Mouse (Mus musculus): ENCODE results near the gene Kri1. TPM values are rescaled to one million over a fixed set of nuclear protein-coding genes. Genes with fewer than 3 reads are reported as not detected.

Gene Kri1
- polyA plus RNA-seq, 1 experiment from 2014 or later: 16.3 TPM

DNA sequence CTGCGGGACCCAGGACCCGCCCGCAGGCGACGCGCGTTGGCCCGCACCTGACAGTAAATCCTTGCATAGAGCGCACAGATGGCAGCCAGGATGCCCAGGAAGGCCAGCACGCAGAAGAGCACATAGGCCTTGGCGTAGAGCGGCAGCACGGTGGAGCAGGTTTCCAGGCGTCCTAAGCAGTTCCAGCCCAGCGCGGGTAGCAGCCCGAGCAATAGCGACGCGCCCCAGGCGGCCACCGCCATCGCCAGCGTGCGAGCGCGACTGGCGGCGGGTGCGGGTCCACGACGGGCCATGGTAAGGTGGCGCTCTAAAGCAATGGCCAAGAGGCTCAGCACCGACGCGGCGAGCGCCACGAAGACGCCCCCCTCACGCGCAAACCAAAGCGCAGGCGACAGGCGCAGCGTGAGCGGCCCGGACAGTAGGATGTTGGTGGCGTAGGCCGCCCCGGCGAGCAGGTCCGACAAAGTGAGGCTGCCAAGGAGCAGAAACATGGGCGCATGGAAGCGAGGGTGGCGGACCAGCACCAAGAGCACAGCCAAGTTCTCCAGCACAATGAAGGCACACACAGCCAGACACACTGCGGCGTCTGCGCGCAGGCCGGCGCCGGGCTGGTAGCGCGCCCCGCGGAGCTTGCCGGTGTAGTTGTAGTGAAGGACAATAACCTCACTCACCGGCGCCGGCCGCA is 43.2 kb downstream of the Kri1 start:
- H3K27me3 ChIP-seq (ENCODE audit: control insufficient read depth, insufficient read depth, low read length): peaks cover 65% of the 10 kb centered on the region
- DNase-seq (ENCODE audit: low spot score, missing footprints): peak; percentile 93
- H3K36me3 ChIP-seq (ENCODE audit: control insufficient read depth, insufficient read depth, low read length): no peaks in the 10 kb centered on the region
- peak overlapping the region; percentile 31 for H3K4me3 ChIP-seq (ENCODE audit: low read depth, low read length)
- H3K27ac ChIP-seq (ENCODE audit: low read depth, low read length): no peak overlapping the region
- H3K9ac ChIP-seq (ENCODE audit: low read length): peak overlapping the region; percentile 21; the same call in 1 of the 2 replicates
- peak; percentile 30; the same call in 1 of the 2 replicates for ATAC-seq (ENCODE audit: low FRiP score)
- WGBS: 1% methylated on average over 72 of the region's 72 CpGs
- peaks cover 7% of the 10 kb centered on the region; the same call in 1 of the 2 replicates for H3K4me1 ChIP-seq (ENCODE audit: control insufficient read depth, insufficient read depth, low read length)
- H3K9me3 ChIP-seq (ENCODE audit: control insufficient read depth, low read length): no peaks in the 10 kb centered on the region; the same call in 1 of the 2 replicates
- peak overlapping the region; percentile 51 for H3K4me2 ChIP-seq

DNA sequence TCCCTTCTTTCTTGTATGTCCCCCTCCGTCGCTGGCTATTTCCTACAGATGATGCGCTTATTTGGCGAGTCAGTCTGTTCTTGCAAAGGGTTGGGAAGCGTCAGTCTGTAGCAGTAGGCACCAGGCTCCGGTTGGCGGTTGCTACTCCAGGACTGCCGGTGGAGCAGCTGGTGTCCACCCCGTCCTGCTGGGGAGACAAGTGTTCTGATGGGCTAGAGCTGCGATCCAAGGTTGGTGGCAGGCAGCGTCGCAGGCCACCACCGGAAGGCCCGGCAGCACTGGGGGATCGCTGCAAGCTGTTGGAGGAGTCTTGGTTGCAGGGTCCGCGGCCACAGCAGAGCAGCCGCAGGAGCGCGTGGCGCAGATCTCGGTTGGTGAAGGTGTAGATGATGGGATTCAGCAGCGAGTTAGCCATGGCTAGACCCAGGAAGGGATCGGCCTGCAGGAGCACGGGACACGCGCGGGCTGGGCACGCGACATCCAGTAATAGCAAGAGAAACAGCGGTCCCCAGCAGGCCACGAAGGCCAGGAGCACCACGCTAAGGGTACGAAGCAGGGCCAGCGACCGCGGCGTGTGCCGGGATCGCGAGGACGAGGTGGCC is 43.8 kb downstream of the Kri1 start:
- Histone ChIP-seq H3K9me3 (ENCODE audit: control insufficient read depth, low read length) (no peaks in the 10 kb centered on the region; the same call in 1 of the 2 replicates), H3K4me3 (ENCODE audit: low read depth, low read length) (peak overlapping the region; percentile 31), H3K27me3 (ENCODE audit: control insufficient read depth, insufficient read depth, low read length) (peaks cover 59% of the 10 kb centered on the region), H3K4me2 (peak overlapping the region; percentile 51), H3K27ac (ENCODE audit: low read depth, low read length) (no peak overlapping the region), H3K4me1 (ENCODE audit: control insufficient read depth, insufficient read depth, low read length) (peaks cover 7% of the 10 kb centered on the region; the same call in 1 of the 2 replicates), H3K9ac (ENCODE audit: low read length) (no peak overlapping the region; the same call in 1 of the 2 replicates), H3K36me3 (ENCODE audit: control insufficient read depth, insufficient read depth, low read length) (no peaks in the 10 kb centered on the region)
- WGBS: 3% methylated on average over 42 of the region's 42 CpGs
- peak; percentile 94 for DNase-seq (ENCODE audit: low spot score, missing footprints)
- ATAC-seq (ENCODE audit: low FRiP score): no peak

DNA sequence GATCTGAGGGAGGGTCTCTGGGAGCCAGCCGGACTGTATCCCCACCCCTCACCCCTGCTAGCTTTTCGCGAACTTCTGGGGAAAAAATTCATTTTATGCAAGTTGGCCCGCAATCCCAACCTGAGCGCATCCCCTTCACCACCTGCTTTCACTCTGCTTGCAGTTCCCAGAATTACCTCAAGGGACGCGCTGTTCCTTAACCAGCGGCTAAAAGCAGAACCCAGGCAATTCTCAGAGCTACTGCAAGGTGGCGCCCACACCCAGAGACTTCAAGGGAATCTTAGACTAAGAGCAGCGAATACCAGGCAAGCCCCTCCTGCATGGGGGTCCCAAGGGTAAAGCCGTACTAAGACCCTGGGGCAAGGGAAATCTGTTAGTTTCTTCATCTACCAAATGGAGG is 46.4 kb downstream of the Kri1 start:
- peak; percentile 99 for DNase-seq (ENCODE audit: low spot score, missing footprints)
- Histone ChIP-seq H3K4me3 (ENCODE audit: low read depth, low read length) (no peak overlapping the region), H3K9me3 (ENCODE audit: control insufficient read depth, low read length) (no peaks in the 10 kb centered on the region; the same call in 1 of the 2 replicates), H3K4me2 (no peak overlapping the region), H3K27me3 (ENCODE audit: control insufficient read depth, insufficient read depth, low read length) (peaks cover 39% of the 10 kb centered on the region), H3K9ac (ENCODE audit: low read length) (no peak overlapping the region), H3K36me3 (ENCODE audit: control insufficient read depth, insufficient read depth, low read length) (no peaks in the 10 kb centered on the region), H3K4me1 (ENCODE audit: control insufficient read depth, insufficient read depth, low read length) (peaks cover 15% of the 10 kb centered on the region), H3K27ac (ENCODE audit: low read depth, low read length) (no peak overlapping the region)
- 3% methylated on average over 11 of the region's 11 CpGs for WGBS
- ATAC-seq (ENCODE audit: low FRiP score): no peak

DNA sequence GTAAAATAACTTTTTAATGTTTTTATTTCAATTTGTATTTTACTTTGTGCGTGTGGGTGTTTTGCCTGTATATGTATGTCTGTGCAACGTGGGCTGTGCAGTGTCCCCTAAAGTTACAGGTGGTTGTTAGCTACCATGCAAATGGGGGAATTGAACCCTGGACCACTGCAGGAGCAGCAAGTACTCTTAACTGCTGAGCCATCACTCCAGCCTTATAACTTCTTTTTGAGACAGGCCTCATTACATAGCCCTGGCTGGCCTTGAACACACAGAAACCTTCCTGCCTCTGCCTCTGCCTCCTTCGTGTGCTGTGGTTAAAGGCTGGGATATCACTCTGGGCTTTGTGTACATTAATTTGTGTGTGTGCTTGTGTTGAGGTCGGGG is 48.3 kb downstream of the Kri1 start:
- Histone ChIP-seq H3K9me3 (ENCODE audit: control insufficient read depth, low read length) (no peaks in the 10 kb centered on the region; the same call in 1 of the 2 replicates), H3K4me3 (ENCODE audit: low read depth, low read length) (peak overlapping the region; percentile 91), H3K9ac (ENCODE audit: low read length) (peak overlapping the region; percentile 98), H3K27me3 (ENCODE audit: control insufficient read depth, insufficient read depth, low read length) (peaks cover 20% of the 10 kb centered on the region), H3K27ac (ENCODE audit: low read depth, low read length) (no peak overlapping the region), H3K4me2 (peak overlapping the region; percentile 80), H3K4me1 (ENCODE audit: control insufficient read depth, insufficient read depth, low read length) (peaks cover 9% of the 10 kb centered on the region), H3K36me3 (ENCODE audit: control insufficient read depth, insufficient read depth, low read length) (no peaks in the 10 kb centered on the region; the same call in 1 of the 2 replicates)
- WGBS: 48% methylated on average over 4 of the region's 4 CpGs
- no peak; the same call in 1 of the 2 replicates for ATAC-seq (ENCODE audit: low FRiP score)
- DNase-seq (ENCODE audit: low spot score, missing footprints): no peak

DNA sequence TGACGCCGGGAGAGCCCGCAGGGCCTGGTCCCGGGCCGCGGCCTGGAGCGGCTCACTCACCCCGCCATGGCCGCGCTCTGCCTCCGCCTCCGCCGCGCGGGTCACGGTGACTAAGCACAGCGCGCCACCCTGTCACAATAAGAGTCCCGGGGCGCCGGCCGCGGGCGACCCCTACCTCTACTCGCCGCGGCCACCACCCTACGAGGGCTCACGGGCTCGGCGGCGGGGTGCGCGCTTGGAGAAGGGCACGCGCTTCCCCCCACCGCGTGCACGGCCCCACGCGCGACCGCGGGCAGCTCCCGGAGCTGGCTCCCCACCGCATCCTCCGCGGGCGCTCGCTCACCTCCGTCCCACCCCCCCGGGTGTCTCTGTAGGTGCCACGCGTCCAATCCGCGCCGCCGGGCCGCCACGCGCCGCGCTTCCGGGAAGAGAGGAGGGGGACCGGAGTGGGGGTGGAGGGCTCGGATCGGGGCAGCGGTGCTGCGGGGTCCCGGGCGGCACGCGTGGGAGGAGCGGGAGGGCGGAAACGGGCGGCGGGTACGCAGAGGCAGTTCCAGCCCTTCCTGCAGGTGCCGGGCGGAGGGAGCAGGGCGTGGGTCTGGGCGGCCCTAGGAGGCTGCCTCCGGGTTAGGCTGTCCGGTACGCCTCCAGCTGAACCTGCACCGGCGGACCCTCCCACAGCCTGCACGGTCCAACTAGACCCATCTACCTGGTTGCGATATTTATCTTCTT is 48.9 kb downstream of the Kri1 start, which contains the start of gene Keap1:
Gene Keap1, minus strand, starts transcription at position 629 of the 732 bp plus-strand sequence.
- peak within 1 kb of the TSS; percentile 98 for H3K9ac ChIP-seq (ENCODE audit: low read length)
- H3K9me3 ChIP-seq (ENCODE audit: control insufficient read depth, low read length): no peaks in the 10 kb centered on the region; the same call in 1 of the 2 replicates
- peak; percentile 99 for DNase-seq (ENCODE audit: low spot score, missing footprints)
- no peaks in the 10 kb centered on the region; the same call in 1 of the 2 replicates for H3K36me3 ChIP-seq (ENCODE audit: control insufficient read depth, insufficient read depth, low read length)
- peaks cover 9% of the 10 kb centered on the region for H3K4me1 ChIP-seq (ENCODE audit: control insufficient read depth, insufficient read depth, low read length)
- WGBS: under 1% methylated on average over 70 of the region's 90 CpGs
- peak within 1 kb of the TSS; percentile 80 for H3K4me2 ChIP-seq
- peak within 1 kb of the TSS; percentile 67 for H3K27ac ChIP-seq (ENCODE audit: low read depth, low read length)
- peaks cover 14% of the 10 kb centered on the region for H3K27me3 ChIP-seq (ENCODE audit: control insufficient read depth, insufficient read depth, low read length)
- peak; percentile 88 for ATAC-seq (ENCODE audit: low FRiP score)
- H3K4me3 ChIP-seq (ENCODE audit: low read depth, low read length): peak within 1 kb of the TSS; percentile 91

DNA sequence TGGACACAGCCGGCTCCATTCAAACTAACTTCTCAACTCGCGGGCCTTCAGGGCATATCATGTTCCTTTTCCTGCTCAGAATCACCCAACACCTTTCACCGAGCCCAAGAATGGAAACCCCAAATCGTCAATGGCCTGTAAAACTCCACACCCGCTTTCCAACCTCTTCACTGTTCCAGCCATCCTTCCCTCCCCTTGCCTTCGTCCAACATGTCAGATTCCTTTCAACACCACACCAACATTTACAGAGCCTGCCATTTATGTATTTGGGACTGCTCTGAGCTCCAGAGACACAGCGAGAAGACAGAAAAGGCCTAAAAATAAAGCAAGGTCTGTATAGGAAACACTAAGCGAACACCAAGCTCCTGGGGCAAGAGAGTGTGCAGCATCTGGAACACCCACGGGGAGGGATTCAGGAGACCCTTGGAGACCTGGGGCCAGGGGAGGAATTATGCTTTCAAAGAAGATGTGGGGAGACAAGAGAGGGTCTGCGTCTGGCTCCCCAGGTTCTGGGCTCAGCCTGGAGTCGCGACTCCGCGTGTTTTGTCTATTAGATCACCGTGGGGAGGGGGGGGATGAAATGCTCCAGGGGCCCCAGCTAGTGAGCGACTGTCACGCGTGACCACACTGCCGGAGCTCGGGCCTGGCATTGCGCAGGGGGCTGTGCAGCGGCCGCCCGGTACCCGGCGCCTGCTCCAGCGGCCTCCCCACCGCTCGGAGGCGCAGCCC is 49.6 kb downstream of the Kri1 start:
- Histone ChIP-seq H3K4me2 (peak overlapping the region; percentile 80), H3K4me3 (ENCODE audit: low read depth, low read length) (peak overlapping the region; percentile 91), H3K9me3 (ENCODE audit: control insufficient read depth, low read length) (no peaks in the 10 kb centered on the region; the same call in 1 of the 2 replicates), H3K27me3 (ENCODE audit: control insufficient read depth, insufficient read depth, low read length) (peaks cover 7% of the 10 kb centered on the region), H3K36me3 (ENCODE audit: control insufficient read depth, insufficient read depth, low read length) (no peaks in the 10 kb centered on the region; the same call in 1 of the 2 replicates), H3K9ac (ENCODE audit: low read length) (peak overlapping the region; percentile 98), H3K4me1 (ENCODE audit: control insufficient read depth, insufficient read depth, low read length) (peaks cover 9% of the 10 kb centered on the region), H3K27ac (ENCODE audit: low read depth, low read length) (peak overlapping the region; percentile 67)
- ATAC-seq (ENCODE audit: low FRiP score) (peak; percentile 20), DNase-seq (ENCODE audit: low spot score, missing footprints) (peak; percentile 93)
- 3% methylated on average over 31 of the region's 31 CpGs for WGBS

DNA sequence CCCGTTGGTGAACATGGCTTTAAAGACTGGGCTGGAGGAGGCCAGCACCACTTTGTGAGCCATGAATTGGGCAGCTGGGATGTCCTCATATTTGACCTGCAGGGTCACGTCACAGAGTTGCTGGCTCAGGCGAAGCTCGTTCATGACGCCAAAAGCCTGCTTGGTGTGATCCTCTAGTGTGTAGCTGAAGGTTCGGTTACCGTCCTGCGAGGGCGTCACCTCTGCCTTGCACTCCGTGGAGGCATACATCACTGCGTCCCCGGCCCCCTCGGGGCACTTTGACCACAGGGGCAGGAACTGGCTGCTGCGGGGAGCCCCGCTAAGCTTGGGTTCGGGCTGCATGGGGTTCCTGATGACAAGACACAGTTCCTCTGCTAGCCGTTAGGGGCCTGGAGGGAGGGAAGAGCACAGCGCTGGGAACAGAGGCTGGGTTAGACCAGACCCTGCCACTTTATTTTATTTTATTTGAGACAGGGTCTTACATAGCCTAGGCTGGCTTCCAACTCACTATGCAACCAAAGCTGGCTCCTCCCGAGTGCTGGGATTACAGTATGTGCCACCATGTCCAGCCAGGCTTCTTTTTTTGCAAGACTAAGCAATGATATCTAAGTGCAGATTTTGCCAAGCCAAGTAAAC is 50.3 kb downstream of the Kri1 start:
- ATAC-seq (ENCODE audit: low FRiP score): peak; percentile 39; the same call in 1 of the 2 replicates
- no peak overlapping the region for H3K27ac ChIP-seq (ENCODE audit: low read depth, low read length)
- H3K9me3 ChIP-seq (ENCODE audit: control insufficient read depth, low read length): no peaks in the 10 kb centered on the region
- peaks cover 9% of the 10 kb centered on the region for H3K4me1 ChIP-seq (ENCODE audit: control insufficient read depth, insufficient read depth, low read length)
- peak overlapping the region; percentile 91 for H3K4me3 ChIP-seq (ENCODE audit: low read depth, low read length)
- H3K36me3 ChIP-seq (ENCODE audit: control insufficient read depth, insufficient read depth, low read length): no peaks in the 10 kb centered on the region; the same call in 1 of the 2 replicates
- H3K9ac ChIP-seq (ENCODE audit: low read length): peak overlapping the region; percentile 98
- DNase-seq (ENCODE audit: low spot score, missing footprints): no peak
- WGBS: 19% methylated on average over 19 of the region's 19 CpGs
- peak overlapping the region; percentile 80 for H3K4me2 ChIP-seq
- no peaks in the 10 kb centered on the region; the same call in 1 of the 2 replicates for H3K27me3 ChIP-seq (ENCODE audit: control insufficient read depth, insufficient read depth, low read length)

DNA sequence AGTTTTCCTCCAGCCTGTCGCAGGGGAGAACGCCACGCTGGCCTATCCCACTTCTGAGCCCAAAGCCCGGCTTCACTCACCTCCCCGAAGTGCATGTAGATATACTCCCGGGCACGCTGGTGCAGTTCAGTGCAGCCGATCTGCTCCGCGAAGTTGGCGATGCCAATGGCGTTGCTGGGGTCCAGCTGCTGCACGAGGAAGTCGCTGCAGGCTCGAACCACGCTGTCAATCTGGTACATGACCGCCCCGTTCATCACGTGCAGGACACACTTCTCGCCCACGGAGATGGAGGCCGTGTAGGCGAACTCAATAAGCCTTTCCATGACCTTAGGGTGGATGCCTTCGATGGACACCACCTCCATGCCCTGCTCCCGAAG is 50.8 kb downstream of the Kri1 start:
- Histone ChIP-seq H3K4me1 (ENCODE audit: control insufficient read depth, insufficient read depth, low read length) (peaks cover 9% of the 10 kb centered on the region), H3K9me3 (ENCODE audit: control insufficient read depth, low read length) (no peaks in the 10 kb centered on the region), H3K4me3 (ENCODE audit: low read depth, low read length) (peak overlapping the region; percentile 91; the same call in 1 of the 2 replicates), H3K4me2 (peak overlapping the region; percentile 80), H3K36me3 (ENCODE audit: control insufficient read depth, insufficient read depth, low read length) (no peaks in the 10 kb centered on the region; the same call in 1 of the 2 replicates), H3K27me3 (ENCODE audit: control insufficient read depth, insufficient read depth, low read length) (no peaks in the 10 kb centered on the region; the same call in 1 of the 2 replicates), H3K9ac (ENCODE audit: low read length) (peak overlapping the region; percentile 98; the same call in 1 of the 2 replicates), H3K27ac (ENCODE audit: low read depth, low read length) (no peak overlapping the region)
- WGBS: 85% methylated on average over 25 of the region's 25 CpGs
- no peak for DNase-seq (ENCODE audit: low spot score, missing footprints)
- ATAC-seq (ENCODE audit: low FRiP score): no peak
